Mouse (Mus musculus): ENCODE measurements around the gene Prkcg.
A peak's percentile ranks its signal among the peaks of the same experiment; 100 is the strongest.

The Prkcg gene

GRCm38 (mm10) chr7:3313571-3313970, 24.6 kb downstream of the Prkcg start:
- ATAC-seq (ENCODE audit: insufficient number of reproducible peaks, low FRiP score, low TSS enrichment), result no peak

- no peak for ATAC-seq (ENCODE audit: insufficient number of reproducible peaks, low FRiP score, low TSS enrichment)
These were observed 25.1 kb downstream of the Prkcg start for GRCm38 (mm10) chr7:3314121-3314520.

DNA sequence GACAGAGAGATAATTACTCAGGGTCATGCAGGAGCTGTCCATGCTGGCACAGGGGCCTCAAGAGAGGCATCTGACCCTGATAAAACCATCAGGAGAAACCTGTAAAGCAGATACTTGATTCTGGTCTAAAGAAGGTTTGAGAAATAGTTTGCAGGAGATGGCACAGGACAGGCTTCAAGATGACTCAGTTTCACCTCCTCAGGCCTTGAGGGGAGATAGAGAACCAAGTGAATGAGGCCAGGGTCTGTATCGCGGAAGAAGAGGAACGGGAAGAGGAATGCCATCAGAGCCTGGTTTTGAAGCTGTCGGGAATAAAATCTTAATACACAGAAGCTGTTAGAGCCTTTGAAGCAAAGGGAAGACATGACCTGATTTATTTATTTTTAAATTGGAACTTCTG, 28.7 kb downstream of the Prkcg start:
- ATAC-seq (ENCODE audit: insufficient number of reproducible peaks, low FRiP score, low TSS enrichment), result no peak

- ATAC-seq (ENCODE audit: insufficient number of reproducible peaks, low FRiP score, low TSS enrichment), result no peak
These were observed 31.9 kb downstream of the Prkcg start for GRCm38 (mm10) chr7:3320856-3321255.

- ATAC-seq (ENCODE audit: insufficient number of reproducible peaks, low FRiP score, low TSS enrichment), result no peak
These were observed 34.8 kb downstream of the Prkcg start for GRCm38 (mm10) chr7:3323826-3324225.

DNA sequence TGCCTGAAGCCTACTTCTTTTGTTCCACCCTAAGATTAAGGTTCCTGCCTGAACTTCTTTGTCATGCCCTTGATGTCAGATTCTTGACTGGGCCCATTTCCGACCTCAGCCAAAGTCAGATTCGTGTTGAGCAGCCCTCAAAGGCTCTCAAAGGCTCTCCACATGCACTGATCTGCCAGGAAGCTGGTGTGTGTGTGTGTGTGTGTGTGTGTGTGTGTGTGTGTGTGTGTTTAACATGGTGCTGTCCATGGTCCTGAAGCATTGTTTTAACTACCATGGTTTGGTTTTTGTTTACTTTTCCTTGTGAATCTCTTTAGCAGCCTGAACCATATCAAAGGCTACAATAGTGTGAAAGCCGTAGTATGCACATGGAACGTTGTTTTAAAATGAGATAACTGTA, 39.0 kb downstream of the Prkcg start:
- no peak for ATAC-seq (ENCODE audit: insufficient number of reproducible peaks, low FRiP score, low TSS enrichment)

DNA sequence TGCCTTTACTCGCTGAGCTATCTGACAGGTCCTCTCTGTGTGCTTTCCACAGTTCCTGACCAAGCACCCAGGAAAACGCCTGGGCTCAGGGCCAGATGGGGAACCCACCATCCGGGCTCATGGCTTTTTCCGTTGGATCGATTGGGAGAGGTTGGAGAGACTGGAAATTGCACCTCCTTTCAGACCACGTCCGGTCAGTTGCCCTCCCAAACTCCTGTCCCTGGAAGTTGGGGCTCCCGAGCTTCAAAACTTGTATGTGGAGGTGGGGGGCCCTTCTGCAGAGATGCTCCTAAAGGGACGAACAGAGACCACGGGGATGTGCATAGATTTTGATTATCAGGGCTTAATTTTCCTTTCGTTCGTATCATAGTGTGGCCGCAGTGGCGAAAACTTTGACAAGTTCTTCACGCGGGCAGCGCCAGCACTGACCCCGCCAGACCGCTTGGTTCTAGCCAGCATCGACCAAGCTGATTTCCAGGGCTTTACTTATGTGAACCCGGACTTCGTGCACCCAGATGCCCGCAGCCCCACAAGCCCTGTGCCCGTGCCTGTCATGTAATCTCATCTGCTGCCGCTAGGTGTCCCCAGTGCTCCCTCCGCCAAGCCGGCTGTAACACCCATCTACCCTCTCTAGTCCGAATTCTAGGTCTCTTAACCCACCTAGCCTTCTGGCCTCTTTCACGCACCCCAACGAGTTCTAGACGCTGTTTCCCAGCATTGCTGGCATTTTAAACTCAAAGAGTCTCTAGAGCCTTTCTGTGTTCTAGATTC, 41.0 kb downstream of the Prkcg start:
- ATAC-seq (ENCODE audit: insufficient number of reproducible peaks, low FRiP score, low TSS enrichment), result 0 out of 2 replicates have a peak, but pooled peaks have one; percentile 32

DNA sequence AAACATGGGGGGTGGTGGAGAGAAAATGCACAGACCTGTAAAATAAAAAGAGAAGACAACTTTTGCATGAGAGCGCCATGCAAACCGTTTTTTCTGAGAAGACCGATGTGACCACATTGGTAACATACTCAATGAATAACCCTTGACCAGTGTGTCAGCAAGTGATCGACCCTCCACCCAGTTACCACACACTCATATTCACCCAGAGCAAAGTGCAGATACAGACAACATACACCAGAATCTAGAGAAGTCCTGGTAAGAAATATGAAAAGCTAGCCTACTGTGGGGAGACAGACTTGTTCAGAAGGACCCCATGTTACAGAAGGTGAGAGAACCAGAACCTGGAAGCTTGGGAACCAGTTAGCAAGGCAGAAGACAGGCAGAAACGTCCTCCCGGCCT, 42.2 kb downstream of the Prkcg start:
- no peak for ATAC-seq (ENCODE audit: insufficient number of reproducible peaks, low FRiP score, low TSS enrichment)

GRCm38 (mm10) chr7:3331581-3332223, 42.7 kb downstream of the Prkcg start:
- ATAC-seq (ENCODE audit: insufficient number of reproducible peaks, low FRiP score, low TSS enrichment), result peak; percentile 87

DNA sequence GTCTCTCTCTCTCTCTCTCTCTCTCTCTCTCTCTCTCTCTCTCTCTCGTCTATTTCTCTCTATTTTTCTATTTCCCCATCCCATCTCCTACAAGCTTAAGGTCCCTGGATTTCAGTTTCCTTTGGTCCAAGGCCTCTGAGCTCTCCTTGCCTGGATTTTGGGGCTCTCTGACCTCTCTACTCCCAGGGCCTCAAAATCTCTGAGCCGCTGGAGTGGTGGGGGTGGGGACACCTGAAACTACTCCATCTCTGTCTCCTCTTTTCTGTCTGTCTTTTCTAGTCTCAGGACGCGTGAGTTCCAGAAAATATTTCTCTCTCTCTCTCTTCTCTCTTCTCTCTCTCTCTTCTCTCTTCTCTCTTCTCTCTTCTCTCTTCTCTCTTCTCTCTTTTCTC, 43.2 kb downstream of the Prkcg start:
- ATAC-seq (ENCODE audit: insufficient number of reproducible peaks, low FRiP score, low TSS enrichment), result no peak

DNA sequence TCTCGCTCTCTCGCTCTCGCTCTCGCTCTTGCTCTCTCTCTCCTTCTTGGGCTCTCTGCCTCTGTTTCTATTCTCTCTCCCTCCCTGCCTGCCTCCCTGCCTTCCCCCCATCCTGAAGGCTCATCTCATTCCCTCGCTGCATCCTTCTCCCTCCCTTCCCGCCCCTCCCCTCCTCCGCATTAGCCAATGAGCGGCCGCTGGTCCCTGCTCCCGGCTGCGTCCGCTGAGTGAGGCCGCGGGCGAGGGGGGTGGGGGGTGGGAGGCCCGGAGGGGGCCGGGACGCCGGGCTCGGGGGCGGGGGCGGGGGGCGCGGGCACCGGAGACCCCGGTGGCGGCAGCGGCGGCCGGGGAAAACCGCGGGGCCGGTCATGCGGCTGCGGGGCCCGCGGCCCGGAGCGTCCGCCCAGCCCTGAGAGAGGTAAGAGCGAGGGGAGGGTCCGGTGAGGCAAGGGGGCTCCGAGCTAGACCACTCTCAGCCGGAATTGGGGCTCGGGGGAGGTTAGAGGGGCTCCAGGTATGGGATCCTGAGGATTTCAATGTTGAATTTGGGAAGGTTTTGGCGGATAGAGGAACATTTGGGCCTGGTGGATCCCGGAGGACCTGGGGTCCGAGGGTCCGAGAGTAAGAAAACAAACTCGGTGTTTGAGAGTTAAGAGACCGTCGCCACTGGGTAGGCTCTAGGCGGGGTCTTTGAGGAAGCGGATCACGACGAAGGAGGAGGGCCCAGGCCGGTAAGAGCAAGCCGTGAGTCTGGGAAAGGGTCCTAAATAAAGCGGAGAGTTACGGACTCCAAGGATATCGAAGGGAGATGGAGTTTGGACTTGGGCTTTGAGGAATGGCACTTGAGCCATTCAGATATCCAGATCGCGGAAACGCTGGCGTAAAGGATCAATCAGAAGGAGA, 43.9 kb downstream of the Prkcg start, which contains the start of gene Cacng7:
Cacng7 (plus strand) TSS at position 337 of the 903 bp plus-strand sequence.
- ATAC-seq (ENCODE audit: insufficient number of reproducible peaks, low FRiP score, low TSS enrichment), result peak; percentile 57; the same call in 1 of the 2 replicates

DNA sequence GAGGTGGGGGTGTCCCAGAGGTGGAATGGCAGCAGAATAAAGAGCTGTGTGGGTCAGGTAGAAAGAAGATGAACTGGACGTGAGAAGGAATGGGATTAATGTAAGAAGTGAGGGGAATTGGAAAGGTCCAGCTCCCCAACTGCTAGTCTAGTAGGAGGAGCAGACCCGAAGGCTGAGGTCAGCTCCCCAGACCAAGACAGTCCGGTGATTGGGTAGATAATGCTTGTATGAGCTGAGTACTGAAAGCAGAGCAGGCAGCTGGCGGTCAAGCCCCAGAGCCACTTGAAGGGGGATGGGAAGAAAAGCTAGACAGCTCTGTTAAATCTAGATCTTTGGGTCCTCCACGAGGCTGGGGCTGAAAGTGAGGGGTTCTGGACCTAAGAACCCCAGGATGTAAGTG, 44.6 kb downstream of the Prkcg start:
- ATAC-seq (ENCODE audit: insufficient number of reproducible peaks, low FRiP score, low TSS enrichment), result no peak

DNA sequence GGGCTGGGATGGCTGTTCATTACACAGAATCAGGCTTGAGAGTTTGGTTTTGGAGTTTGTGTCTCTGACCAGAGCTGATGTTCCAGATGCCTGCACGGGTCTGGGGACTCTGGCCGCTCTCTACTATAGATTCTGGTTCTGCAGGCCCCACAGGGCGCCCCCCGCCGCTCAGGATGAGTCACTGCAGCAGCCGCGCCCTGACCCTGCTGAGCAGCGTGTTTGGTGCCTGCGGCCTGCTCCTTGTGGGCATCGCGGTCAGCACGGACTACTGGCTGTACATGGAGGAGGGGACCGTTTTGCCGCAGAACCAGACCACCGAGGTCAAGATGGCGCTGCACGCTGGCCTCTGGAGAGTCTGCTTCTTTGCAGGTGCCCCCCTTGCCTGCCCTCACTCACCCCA, 47.4 kb downstream of the Prkcg start:
- ATAC-seq (ENCODE audit: insufficient number of reproducible peaks, low FRiP score, low TSS enrichment), result no peak

DNA sequence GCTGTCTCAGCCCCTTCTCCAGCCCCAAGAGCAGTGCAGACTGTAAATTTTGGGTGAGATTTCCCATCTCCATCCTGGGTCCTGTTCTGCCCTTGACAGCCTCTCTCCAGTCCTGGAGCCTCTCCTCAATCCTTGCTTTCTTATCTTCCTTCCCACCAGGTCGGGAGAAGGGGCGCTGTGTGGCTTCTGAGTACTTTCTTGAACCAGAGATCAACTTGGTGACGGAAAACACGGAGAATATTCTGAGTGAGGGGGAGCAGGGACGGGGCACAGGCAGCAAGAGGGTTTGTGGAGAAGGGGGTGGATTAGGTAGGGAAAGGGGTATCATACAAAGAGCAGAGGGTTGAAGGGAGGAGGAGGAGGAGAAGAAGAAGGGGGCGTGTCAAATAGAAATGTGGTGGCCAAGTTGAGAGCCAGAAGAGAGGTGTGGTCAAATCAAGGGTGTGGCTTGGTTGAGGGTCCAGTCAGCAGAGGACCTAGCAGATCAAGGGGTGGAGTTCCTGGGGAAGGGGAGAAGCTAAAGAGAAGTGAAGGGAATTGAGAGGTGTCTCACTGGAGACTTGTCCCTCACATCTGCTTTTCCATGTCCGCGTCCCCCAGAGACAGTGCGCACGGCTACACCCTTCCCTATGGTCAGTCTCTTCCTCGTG, 49.4 kb downstream of the Prkcg start:
- ATAC-seq (ENCODE audit: insufficient number of reproducible peaks, low FRiP score, low TSS enrichment), result no peak

- no peak for ATAC-seq (ENCODE audit: insufficient number of reproducible peaks, low FRiP score, low TSS enrichment)
These were observed 50.0 kb downstream of the Prkcg start for GRCm38 (mm10) chr7:3339010-3339409.

GRCm38 (mm10) chr7:3343861-3344260, 54.9 kb downstream of the Prkcg start:
- ATAC-seq (ENCODE audit: insufficient number of reproducible peaks, low FRiP score, low TSS enrichment), result no peak

DNA sequence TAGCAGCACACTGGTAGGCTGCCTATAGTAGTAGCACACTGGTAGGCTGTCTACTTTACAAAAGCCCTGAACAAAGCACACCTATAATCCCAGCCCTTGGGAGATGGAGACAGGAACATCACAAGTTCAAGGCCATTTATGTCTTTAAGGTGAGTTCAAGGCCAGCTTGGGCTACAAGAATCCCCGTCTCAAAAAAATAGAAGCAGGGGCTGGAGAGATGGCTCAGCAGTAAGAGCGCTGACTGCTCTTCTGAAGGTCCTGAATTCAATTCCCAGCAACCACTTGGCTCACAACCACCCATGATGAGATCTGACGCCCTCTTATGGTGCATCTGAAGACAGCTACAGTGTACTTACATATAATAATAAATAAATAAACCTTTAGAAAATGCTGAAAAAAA, 56.3 kb downstream of the Prkcg start:
- ATAC-seq (ENCODE audit: insufficient number of reproducible peaks, low FRiP score, low TSS enrichment), result no peak

GRCm38 (mm10) chr7:3347366-3348287, 58.6 kb downstream of the Prkcg start:
- ATAC-seq (ENCODE audit: insufficient number of reproducible peaks, low FRiP score, low TSS enrichment), result no peak

GRCm38 (mm10) chr7:3348326-3348725, 59.3 kb downstream of the Prkcg start:
- no peak for ATAC-seq (ENCODE audit: insufficient number of reproducible peaks, low FRiP score, low TSS enrichment)

Measured in cerebellum, adult (tissue).